Mouse (Mus musculus): ENCODE data around the gene Olfr1458. TPM values are rescaled to one million over a fixed set of nuclear protein-coding genes. Genes with fewer than 3 reads are reported as not detected.

Olfr1458 gene
- polyA plus RNA-seq (2016; fragmentation: Nextera tagmentation; extraction: Ambion mirVana), result not detected in 2 replicates

- 79% methylated on average over 3 of the region's 3 CpGs for WGBS
- no peak within 1 kb of the TSS for H3K27ac ChIP-seq
Observed at GRCm38 (mm10) chr19:13106675-13107074, at the start of gene Olfr1458. Gene Olfr1458, minus strand, starts transcription at chr19:13106775.

DNA sequence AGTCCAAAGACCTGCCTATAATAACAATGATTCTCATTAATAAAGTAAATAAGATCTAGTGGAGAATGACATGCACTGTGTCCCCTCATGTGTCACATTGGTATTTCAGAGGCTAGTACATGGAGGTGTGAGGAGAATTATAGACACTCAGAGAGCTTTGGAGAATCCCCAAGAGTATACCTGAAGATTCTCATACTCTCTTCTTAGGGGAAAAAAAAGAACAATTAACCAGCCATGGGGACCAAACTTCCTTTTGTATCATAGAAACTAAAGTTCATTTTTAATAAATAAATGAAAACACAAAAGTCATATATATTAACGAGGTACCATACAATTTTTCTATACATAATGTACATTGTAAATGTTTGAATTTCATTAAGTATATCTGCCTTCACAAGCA lies 42.9 kb upstream of the Olfr1458 start, which contains the start of gene Olfr1459:
Gene Olfr1459, minus strand, starts transcription at position 101 of the 400 bp plus-strand sequence.
- H3K27ac ChIP-seq, result no peak within 1 kb of the TSS
- no peaks in the 10 kb centered on the region for H3K36me3 ChIP-seq (replicated peaks)
- no peak within 1 kb of the TSS for H3K4me2 ChIP-seq
- no peaks in the 10 kb centered on the region for H3K27me3 ChIP-seq
- no peak for ATAC-seq (ENCODE audit: low FRiP score)
- H3K4me1 ChIP-seq, result no peaks in the 10 kb centered on the region
- no peak within 1 kb of the TSS for H3K9ac ChIP-seq
- 70% methylated on average over 1 of the region's 1 CpGs for WGBS
- H3K9me3 ChIP-seq, result peaks cover 22% of the 10 kb centered on the region
- H3K4me3 ChIP-seq (replicated peaks), result no peak within 1 kb of the TSS

More at GRCm38 (mm10) chr19:13106675-13107074, at the start of gene Olfr1458:
- Histone ChIP-seq H3K4me2 (no peak within 1 kb of the TSS), H3K36me3 (replicated peaks) (no peaks in the 10 kb centered on the region), H3K4me3 (replicated peaks) (no peak within 1 kb of the TSS), H3K9me3 (peaks cover 17% of the 10 kb centered on the region), H3K4me1 (no peaks in the 10 kb centered on the region), H3K27me3 (no peaks in the 10 kb centered on the region), H3K9ac (no peak within 1 kb of the TSS)
- ATAC-seq (ENCODE audit: low FRiP score), result no peak

GRCm38 (mm10) chr19:13097791-13098190 lies 8.8 kb downstream of the Olfr1458 start, which contains the start of gene Olfr1457:
Gene Olfr1457, minus strand, starts transcription at chr19:13097891.
- 74% methylated on average over 2 of the region's 2 CpGs for WGBS
- Histone ChIP-seq H3K4me3 (replicated peaks) (no peak within 1 kb of the TSS), H3K27ac (no peak within 1 kb of the TSS), H3K4me2 (no peak within 1 kb of the TSS), H3K4me1 (no peaks in the 10 kb centered on the region), H3K9ac (no peak within 1 kb of the TSS), H3K9me3 (peaks cover 19% of the 10 kb centered on the region; the same call in 1 of the 2 replicates), H3K27me3 (no peaks in the 10 kb centered on the region), H3K36me3 (replicated peaks) (no peaks in the 10 kb centered on the region)
- no peak for ATAC-seq (ENCODE audit: low FRiP score)

DNA sequence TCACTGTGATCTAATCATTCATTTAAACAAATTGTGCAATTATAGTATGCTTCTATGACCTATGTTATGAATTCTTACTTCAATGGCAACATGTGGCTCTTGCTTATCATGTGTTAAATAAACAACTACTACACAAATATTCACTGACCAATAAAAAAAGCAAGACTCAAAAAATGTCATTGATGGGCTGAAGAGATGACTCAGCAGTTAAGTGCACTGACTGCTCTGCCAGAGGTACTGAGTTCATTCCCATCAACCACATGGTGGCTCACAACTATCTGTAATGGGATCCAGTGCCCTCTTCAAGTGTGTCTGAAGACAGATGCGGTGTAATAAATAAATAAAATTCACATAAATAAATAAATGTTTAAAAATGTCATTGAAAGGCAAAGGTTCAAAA lies 12.7 kb downstream of the Olfr1458 start:
- no peak overlapping the region for H3K27ac ChIP-seq
- no peaks in the 10 kb centered on the region for H3K4me1 ChIP-seq
- ATAC-seq (ENCODE audit: low FRiP score), result no peak
- 89% methylated on average over 1 of the region's 1 CpGs for WGBS
- no peaks in the 10 kb centered on the region for H3K27me3 ChIP-seq
- H3K4me2 ChIP-seq, result no peak overlapping the region
- no peak overlapping the region for H3K4me3 ChIP-seq (replicated peaks)
- H3K36me3 ChIP-seq (replicated peaks), result no peaks in the 10 kb centered on the region
- peaks cover 27% of the 10 kb centered on the region for H3K9me3 ChIP-seq
- H3K9ac ChIP-seq, result no peak overlapping the region

DNA sequence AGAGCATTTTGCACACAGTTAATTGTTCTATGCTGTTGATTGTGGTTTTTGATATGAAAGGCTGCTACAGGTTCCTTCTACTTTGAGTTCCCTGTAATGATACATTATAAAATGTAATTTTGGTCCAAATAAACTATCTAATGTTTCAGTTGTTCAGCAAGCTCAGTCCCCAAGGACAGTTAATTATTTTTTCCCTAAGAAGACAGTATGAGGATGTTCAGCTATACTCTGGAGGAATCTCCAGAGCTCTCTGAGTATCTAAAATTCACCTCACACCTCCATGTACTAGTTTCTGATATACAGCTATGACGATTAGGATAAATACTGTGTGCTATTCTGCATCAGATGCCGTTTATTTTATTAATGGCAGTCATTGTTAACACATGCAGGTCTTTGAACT lies 46.3 kb downstream of the Olfr1458 start, which contains the start of gene Olfr1454:
Gene Olfr1454, plus strand, starts transcription at position 301 of the 400 bp plus-strand sequence.
- peaks cover 27% of the 10 kb centered on the region for H3K9me3 ChIP-seq
- H3K4me3 ChIP-seq (replicated peaks), result no peak within 1 kb of the TSS
- WGBS, result 76% methylated on average over 2 of the region's 2 CpGs
- H3K4me1 ChIP-seq, result no peaks in the 10 kb centered on the region
- H3K36me3 ChIP-seq (replicated peaks), result no peaks in the 10 kb centered on the region
- H3K9ac ChIP-seq, result no peak within 1 kb of the TSS
- H3K4me2 ChIP-seq, result no peak within 1 kb of the TSS
- ATAC-seq (ENCODE audit: low FRiP score), result no peak
- H3K27me3 ChIP-seq, result no peaks in the 10 kb centered on the region
- no peak within 1 kb of the TSS for H3K27ac ChIP-seq

Other genes with a start within 250 kb of the Olfr1458 start
- gene Olfr1444, start 249.5 kb downstream of the Olfr1458 start, polyA plus RNA-seq (2016; fragmentation: Nextera tagmentation; extraction: Ambion mirVana), result not detected in 2 replicates
- not detected in 2 replicates for gene Olfr1445, start 222.9 kb downstream of the Olfr1458 start, polyA plus RNA-seq (2016; fragmentation: Nextera tagmentation; extraction: Ambion mirVana)
- not detected in 2 replicates for gene Olfr1446, start 213.3 kb downstream of the Olfr1458 start, polyA plus RNA-seq (2016; fragmentation: Nextera tagmentation; extraction: Ambion mirVana)
- gene Olfr1447, start 203.0 kb downstream of the Olfr1458 start, polyA plus RNA-seq (2016; fragmentation: Nextera tagmentation; extraction: Ambion mirVana), result not detected in 2 replicates
- not detected in 2 replicates for gene Olfr1448, start 182.4 kb downstream of the Olfr1458 start, polyA plus RNA-seq (2016; fragmentation: Nextera tagmentation; extraction: Ambion mirVana)
- gene Olfr1449, start 175.9 kb downstream of the Olfr1458 start, polyA plus RNA-seq (2016; fragmentation: Nextera tagmentation; extraction: Ambion mirVana), result not detected in 2 replicates
- gene Olfr1450, start 156.5 kb downstream of the Olfr1458 start, polyA plus RNA-seq (2016; fragmentation: Nextera tagmentation; extraction: Ambion mirVana), result not detected in 2 replicates
- gene Olfr1451, start 111.8 kb downstream of the Olfr1458 start, polyA plus RNA-seq (2016; fragmentation: Nextera tagmentation; extraction: Ambion mirVana), result not detected in 2 replicates
- not detected in 2 replicates for gene Olfr1453, start 78.4 kb downstream of the Olfr1458 start, polyA plus RNA-seq (2016; fragmentation: Nextera tagmentation; extraction: Ambion mirVana)
- not detected in 2 replicates for gene Olfr1454, start 46.2 kb downstream of the Olfr1458 start, polyA plus RNA-seq (2016; fragmentation: Nextera tagmentation; extraction: Ambion mirVana)
- not detected in 2 replicates for gene Olfr1457, start 8.9 kb downstream of the Olfr1458 start, polyA plus RNA-seq (2016; fragmentation: Nextera tagmentation; extraction: Ambion mirVana)
- gene Olfr1459, start 42.8 kb upstream of the Olfr1458 start, polyA plus RNA-seq (2016; fragmentation: Nextera tagmentation; extraction: Ambion mirVana), result not detected in 2 replicates
- gene Olfr1461, start 56.2 kb upstream of the Olfr1458 start, polyA plus RNA-seq (2016; fragmentation: Nextera tagmentation; extraction: Ambion mirVana), result not detected in 2 replicates
- gene Olfr1462, start 79.0 kb upstream of the Olfr1458 start, polyA plus RNA-seq (2016; fragmentation: Nextera tagmentation; extraction: Ambion mirVana), result not detected in 2 replicates
- gene Olfr1463, start 124.6 kb upstream of the Olfr1458 start, polyA plus RNA-seq (2016; fragmentation: Nextera tagmentation; extraction: Ambion mirVana), result not detected in 2 replicates
- gene Olfr1465, start 208.8 kb upstream of the Olfr1458 start, polyA plus RNA-seq (2016; fragmentation: Nextera tagmentation; extraction: Ambion mirVana), result not detected in 2 replicates
- gene Olfr1466, start 232.1 kb upstream of the Olfr1458 start, polyA plus RNA-seq (2016; fragmentation: Nextera tagmentation; extraction: Ambion mirVana), result not detected in 2 replicates

Measured in forebrain, embryonic 12.5 days (tissue).